Mouse (Mus musculus) liver, postnatal 0 days (tissue): ENCODE data around the gene Ccdc92b. TPM values are rescaled to one million over a fixed set of nuclear protein-coding genes. Genes with fewer than 3 reads are reported as not detected.

ENCODE experiments used
- ATAC-seq: fragments of 200-750 bp; cut with Nextera tagmentation; 2 replicates; pipeline ENCODE4 v1.8.0; 2017; ENCODE audit warnings: mild to moderate bottlenecking, moderate library complexity
- DNase-seq: peaks from one replicate; pipeline ENCODE4 v3.0.0-alpha.2; 2016
- H3K27ac ChIP-seq: fragments of 300-500 bp; sonication (generic); 2 replicates; pipeline ENCODE4 v1.5.1; 2014; ENCODE audit warnings: antibody characterized with exemption, moderate library complexity, mild to moderate bottlenecking, low read depth
- H3K27me3 ChIP-seq: fragments of 300-500 bp; sonication (generic); 2 replicates; pipeline ENCODE4 v1.6.1; 2014; ENCODE audit warnings: low read length, control low read depth, mixed read lengths; ENCODE audit not compliant: insufficient read depth
- H3K36me3 ChIP-seq: fragments of 300-500 bp; sonication (generic); replicated peaks from 2 replicates; pipeline ENCODE4 v1.6.1; 2014; ENCODE audit warnings: mild to moderate bottlenecking, control low read depth, low read length, moderate library complexity, mixed read lengths; ENCODE audit not compliant: insufficient read depth
- H3K4me1 ChIP-seq: fragments of 300-500 bp; sonication (generic); 2 replicates; pipeline ENCODE4 v1.6.1; 2014; ENCODE audit warnings: antibody characterized with exemption, mild to moderate bottlenecking, control low read depth; ENCODE audit not compliant: insufficient read depth
- H3K4me2 ChIP-seq: fragments of 300-500 bp; sonication (generic); 2 replicates; pipeline ENCODE4 v1.6.1; 2014; ENCODE audit warnings: low read depth, mild to moderate bottlenecking, low read length, moderate library complexity, mixed read lengths
- H3K4me3 ChIP-seq: fragments of 300-500 bp; sonication (generic); 2 replicates; pipeline ENCODE4 v1.5.1; 2014; ENCODE audit warnings: low read depth, low read length
- H3K9ac ChIP-seq: fragments of 300-500 bp; sonication (generic); replicated peaks from 2 replicates; pipeline ENCODE4 v1.6.1; 2014; ENCODE audit warnings: mild to moderate bottlenecking, moderate library complexity
- H3K9me3 ChIP-seq: fragments of 300-500 bp; sonication (generic); 2 replicates; pipeline ENCODE4 v1.6.1; 2016; ENCODE audit warnings: mild to moderate bottlenecking, control low read depth, low read length, mixed read lengths
- CTCF ChIP-seq: sonication (generic); IDR thresholded peaks from 2 replicates; pipeline ENCODE4 v1.5.1; 2016; ENCODE audit warnings: antibody characterized with exemption, low read depth
- EP300 ChIP-seq: IDR thresholded peaks from 2 replicates; pipeline ENCODE4 v1.6.1; 2016; ENCODE audit warnings: antibody characterized with exemption, low read depth, mild to moderate bottlenecking
- WGBS: fragments of 180-500 bp; shearing (Covaris S2); extraction: QIAGEN DNeasy Blood & Tissue Kit; methylation state at CpG from one replicate; pipeline ENCODE4 v1.1.7; 2014; ENCODE audit not compliant: insufficient replicate concordance; 5-methylcytosine and 5-hydroxymethylcytosine counted together
- polyA plus RNA-seq: library from polyadenylated mRNA; unstranded; fragments of >200 nt; fragmentation: Nextera tagmentation; extraction: Ambion mirVana; gene quantifications from 2 replicates; pipeline ENCODE4 v1.2.1, GENCODE M21; 2015

Gene Ccdc92b
- polyA plus RNA-seq, 1 experiment from 2014 or later, result 2.2 TPM

- H3K9ac ChIP-seq, result no peak overlapping the region
- ATAC-seq (no peak), DNase-seq (no peak)
- no peak overlapping the region for H3K4me3 ChIP-seq
- peaks cover 10% of the 10 kb centered on the region for H3K4me1 ChIP-seq
- no peaks in the 10 kb centered on the region for H3K36me3 ChIP-seq
- TF ChIP-seq EP300 (no peak), CTCF (no peak)
- no peak overlapping the region for H3K27ac ChIP-seq
- H3K4me2 ChIP-seq, result no peak overlapping the region; the same call in 1 of the 2 replicates
- no peaks in the 10 kb centered on the region for H3K9me3 ChIP-seq
- H3K27me3 ChIP-seq, result peaks cover 36% of the 10 kb centered on the region
- WGBS, result 34% methylated on average over 5 of the region's 5 CpGs
Observed at GRCm38 (mm10) chr11:74610068-74610467, 9.3 kb upstream of the Ccdc92b start.

GRCm38 (mm10) chr11:74610545-74611176 is 8.7 kb upstream of the Ccdc92b start, which contains the start of gene Rap1gap2:
TSS of gene Rap1gap2 (minus strand) at chr11:74610915.
- H3K4me2 ChIP-seq, result peak within 1 kb of the TSS; percentile 67
- H3K4me3 ChIP-seq, result peak within 1 kb of the TSS; percentile 42
- H3K27ac ChIP-seq, result no peak within 1 kb of the TSS
- H3K27me3 ChIP-seq, result peaks cover 39% of the 10 kb centered on the region
- TF ChIP-seq CTCF (no peak), EP300 (no peak)
- no peak within 1 kb of the TSS; the same call in 1 of the 2 replicates for H3K9ac ChIP-seq
- no peaks in the 10 kb centered on the region for H3K9me3 ChIP-seq
- DNase-seq (no peak), ATAC-seq (no peak)
- no peaks in the 10 kb centered on the region for H3K36me3 ChIP-seq
- WGBS, result 3% methylated on average over 49 of the region's 50 CpGs
- peaks cover 10% of the 10 kb centered on the region for H3K4me1 ChIP-seq

GRCm38 (mm10) chr11:74611437-74611836 is 8.0 kb upstream of the Ccdc92b start:
- no peak for TF ChIP-seq CTCF
- no peak for TF ChIP-seq EP300
- ATAC-seq (no peak), DNase-seq (no peak)
- peaks cover 43% of the 10 kb centered on the region for H3K27me3 ChIP-seq
- H3K36me3 ChIP-seq, result no peaks in the 10 kb centered on the region
- H3K9me3 ChIP-seq, result no peaks in the 10 kb centered on the region
- peak overlapping the region; percentile 42; the same call in 1 of the 2 replicates for H3K4me3 ChIP-seq
- H3K4me2 ChIP-seq, result peak overlapping the region; percentile 67
- H3K4me1 ChIP-seq, result peaks cover 10% of the 10 kb centered on the region
- H3K9ac ChIP-seq, result no peak overlapping the region
- WGBS, result 13% methylated on average over 7 of the region's 7 CpGs
- H3K27ac ChIP-seq, result no peak overlapping the region

DNA sequence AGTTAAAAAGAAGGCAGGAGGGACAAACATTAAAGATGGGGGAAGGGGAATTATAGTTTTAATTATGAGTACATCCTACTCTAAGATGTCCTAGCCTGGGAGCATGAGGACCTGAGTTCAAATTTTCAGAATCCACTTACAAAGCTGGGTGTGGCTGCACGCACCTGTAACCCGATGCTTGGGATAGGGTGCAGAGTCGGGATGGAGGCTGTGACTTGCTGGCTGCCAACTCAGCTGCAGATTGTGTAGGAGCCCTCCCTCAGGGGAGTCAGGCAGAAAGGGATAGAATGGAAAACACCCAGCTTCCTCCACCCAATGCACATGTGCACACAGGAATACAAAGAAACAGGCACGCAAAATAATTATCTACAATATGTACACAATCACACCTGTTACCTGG is 6.0 kb upstream of the Ccdc92b start:
- peaks cover 10% of the 10 kb centered on the region for H3K4me1 ChIP-seq
- H3K4me2 ChIP-seq, result no peak overlapping the region
- H3K9me3 ChIP-seq, result no peaks in the 10 kb centered on the region
- no peak overlapping the region for H3K27ac ChIP-seq
- H3K4me3 ChIP-seq, result no peak overlapping the region
- TF ChIP-seq CTCF, result no peak
- TF ChIP-seq EP300, result no peak
- H3K36me3 ChIP-seq, result no peaks in the 10 kb centered on the region
- 53% methylated on average over 4 of the region's 4 CpGs for WGBS
- H3K27me3 ChIP-seq, result peaks cover 46% of the 10 kb centered on the region
- no peak for DNase-seq
- no peak overlapping the region for H3K9ac ChIP-seq
- ATAC-seq, result no peak

DNA sequence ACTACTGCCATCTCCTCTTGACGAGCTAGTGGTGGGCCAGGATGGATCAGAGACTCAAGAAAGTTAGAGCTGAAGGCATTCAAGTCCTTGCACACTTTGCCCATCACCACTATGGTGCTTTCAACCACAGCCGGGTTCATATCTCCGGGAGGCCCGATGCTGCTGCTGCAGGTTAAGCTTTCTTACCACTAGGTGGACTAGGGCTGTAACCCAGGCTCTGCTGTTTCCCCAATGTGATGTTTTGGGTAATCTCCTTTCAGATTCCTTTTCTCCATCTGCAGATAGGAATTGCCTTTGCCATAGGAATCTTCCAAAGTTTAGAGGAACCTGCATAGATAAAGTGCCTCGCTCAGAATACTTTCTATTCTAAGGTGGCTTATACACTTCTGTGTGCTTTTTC is 3.8 kb upstream of the Ccdc92b start:
- 50% methylated on average over 5 of the region's 5 CpGs for WGBS
- H3K27me3 ChIP-seq, result peaks cover 51% of the 10 kb centered on the region

GRCm38 (mm10) chr11:74619956-74620300 is 523 bp downstream of the Ccdc92b start:
- TF ChIP-seq CTCF, result no peak
- no peak for TF ChIP-seq EP300
- WGBS, result 6% methylated on average over 8 of the region's 16 CpGs
- peaks cover 3% of the 10 kb centered on the region; the same call in 1 of the 2 replicates for H3K36me3 ChIP-seq
- peaks cover 33% of the 10 kb centered on the region for H3K4me1 ChIP-seq
- peak overlapping the region; percentile 71 for H3K4me2 ChIP-seq
- H3K4me3 ChIP-seq, result peak overlapping the region; percentile 67
- H3K27ac ChIP-seq, result no peak overlapping the region
- DNase-seq, result no peak
- H3K9ac ChIP-seq, result peak overlapping the region; percentile 66
- H3K27me3 ChIP-seq, result peaks cover 26% of the 10 kb centered on the region
- ATAC-seq, result no peak
- H3K9me3 ChIP-seq, result no peaks in the 10 kb centered on the region

More for the DNA sequence above, 3.8 kb upstream of the Ccdc92b start:
- Histone ChIP-seq H3K9me3 (no peaks in the 10 kb centered on the region), H3K27ac (no peak overlapping the region), H3K4me2 (no peak overlapping the region), H3K4me1 (peaks cover 18% of the 10 kb centered on the region), H3K9ac (no peak overlapping the region), H3K36me3 (no peaks in the 10 kb centered on the region), H3K4me3 (no peak overlapping the region)
- no peak for ATAC-seq
- TF ChIP-seq EP300 (no peak), CTCF (peak; percentile 28)
- DNase-seq, result no peak
